Mouse (Mus musculus) heart, adult 9 months (tissue): ENCODE data around the gene Nploc4.
"Not testable (repeated sequence)": the region's sequence is repeated elsewhere in the genome, so short reads cannot be mapped to it uniquely, and the experiment has no call there.

Experiments used
- DNase-seq, 2 experiments: peaks; one replicate each; pipeline ENCODE4 v3.0.0; 2022; ENCODE audit warnings: low spot score in 2 of 2

Gene Nploc4

DNA sequence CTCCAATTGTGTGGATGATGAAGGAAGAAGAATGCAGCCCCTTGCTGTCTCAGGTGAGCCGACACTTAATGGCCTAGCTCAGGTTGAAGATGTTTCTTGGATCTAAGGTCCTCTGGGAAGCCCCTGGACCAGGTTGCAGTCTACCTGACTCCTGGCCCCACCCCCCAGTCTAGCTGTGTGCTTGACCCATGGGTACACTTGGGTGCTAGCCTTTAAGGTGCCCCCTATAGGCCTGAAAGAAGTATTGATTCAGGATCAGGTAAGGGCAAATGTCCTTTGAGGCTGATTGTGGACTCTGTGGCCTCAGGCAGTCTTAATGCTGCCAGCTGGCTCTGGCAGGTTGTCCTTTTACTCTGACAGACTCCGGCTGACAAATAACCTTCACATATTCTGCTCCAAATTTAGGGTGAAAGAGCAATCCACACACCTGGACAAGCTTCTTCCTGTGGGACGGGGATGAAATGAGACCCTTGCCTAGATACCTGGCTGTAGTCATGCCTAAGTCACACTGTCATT lies 5.3 kb upstream of the Nploc4 start:
- DNase-seq = no peak

- DNase-seq = no peak
Observed at GRCm38 (mm10) chr11:120442344-120442743, 4.8 kb upstream of the Nploc4 start, which contains the start of gene Tspan10. Tspan10 (plus strand) TSS chr11:120442644.

GRCm38 (mm10) chr11:120437857-120438385 lies 413 bp upstream of the Nploc4 start:
- DNase-seq = no peak

DNA sequence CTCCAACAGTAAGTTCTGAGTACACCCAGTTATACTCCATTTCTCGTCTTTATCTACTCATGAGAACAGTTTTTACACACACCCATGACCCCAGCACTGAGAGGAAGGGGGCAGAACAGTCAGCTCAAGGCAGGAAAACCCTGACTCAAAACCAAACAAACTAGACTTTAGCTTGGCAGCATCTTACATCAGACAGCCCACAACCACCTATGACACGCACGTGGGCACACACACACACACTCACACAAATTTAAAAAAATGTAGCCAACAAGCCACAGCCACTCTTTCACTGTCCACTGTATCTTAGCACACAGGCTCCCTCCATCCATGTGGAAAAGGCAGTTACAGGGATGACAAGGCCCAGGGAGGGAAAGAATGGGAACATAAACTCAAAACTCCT lies 10.8 kb downstream of the Nploc4 start:
- no peak for DNase-seq

- peak in 1 of 2 experiments; percentile 60 for DNase-seq
Observed at GRCm38 (mm10) chr11:120423569-120424295, 13.8 kb downstream of the Nploc4 start.

DNA sequence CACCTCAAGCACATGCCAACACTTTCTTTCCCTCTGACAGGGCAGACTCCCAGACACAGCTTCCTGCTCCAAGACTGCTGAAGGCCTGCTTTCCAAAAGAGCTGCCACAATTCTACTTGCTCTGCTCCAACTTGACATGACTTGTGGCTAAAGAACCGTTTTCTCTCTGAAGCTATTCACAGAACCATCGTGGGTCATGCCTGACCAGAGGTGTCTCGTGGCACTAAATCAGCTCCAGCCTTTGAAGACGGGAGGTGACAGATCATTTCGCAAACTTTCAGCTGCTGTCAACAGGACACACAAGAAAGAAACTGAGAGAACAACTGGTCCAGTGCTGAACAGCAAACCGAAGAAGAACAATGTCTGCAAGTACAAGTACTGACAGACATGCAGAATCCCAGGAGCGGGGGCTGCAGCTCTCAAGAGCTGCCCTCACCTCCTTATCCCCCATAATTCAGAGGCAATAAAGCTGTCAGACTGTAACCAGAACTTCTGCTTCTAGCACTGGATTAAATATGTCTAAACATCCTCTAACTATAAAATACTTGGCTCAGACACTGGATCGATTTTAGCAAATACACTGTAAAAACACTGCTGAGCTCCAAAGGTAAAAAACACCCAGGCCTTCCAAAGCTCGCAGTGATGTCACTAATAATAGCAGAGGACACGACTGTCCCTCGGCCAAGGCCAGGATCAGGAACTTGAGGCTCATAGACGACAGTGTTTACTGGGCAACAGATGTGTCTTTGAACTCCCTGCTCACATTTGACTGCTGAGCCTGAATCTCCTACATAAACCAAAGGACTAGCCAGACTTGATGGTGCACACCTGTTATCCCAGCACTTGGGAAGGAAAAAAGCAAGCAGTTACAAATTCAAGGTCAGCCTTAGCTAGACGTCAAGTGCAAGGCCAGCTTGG lies 14.6 kb downstream of the Nploc4 start:
- no peak for DNase-seq

- no peak for DNase-seq
Observed at GRCm38 (mm10) chr11:120418592-120418991, 18.9 kb downstream of the Nploc4 start.

GRCm38 (mm10) chr11:120417852-120418251 lies 19.7 kb downstream of the Nploc4 start:
- no peak for DNase-seq

DNA sequence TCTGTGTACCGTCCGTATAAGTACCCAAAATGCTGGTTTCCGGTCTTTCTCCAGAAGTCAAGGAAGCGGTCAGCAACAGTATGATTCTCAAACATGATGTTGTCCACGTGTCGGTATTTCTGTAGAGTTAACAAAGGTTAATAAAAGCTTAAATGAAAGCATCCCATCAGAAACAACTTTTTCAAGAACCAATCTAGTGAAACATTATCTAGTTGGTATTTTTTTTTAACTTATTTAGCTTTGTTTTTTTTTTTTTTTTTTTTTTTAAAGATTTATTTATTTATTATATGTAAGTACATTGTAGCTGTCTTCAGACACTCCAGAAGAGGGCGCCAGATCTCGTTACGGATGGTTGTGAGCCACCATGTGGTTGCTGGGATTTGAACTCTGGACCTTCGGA lies 23.9 kb downstream of the Nploc4 start:
- not testable (repeated sequence) for DNase-seq

DNA sequence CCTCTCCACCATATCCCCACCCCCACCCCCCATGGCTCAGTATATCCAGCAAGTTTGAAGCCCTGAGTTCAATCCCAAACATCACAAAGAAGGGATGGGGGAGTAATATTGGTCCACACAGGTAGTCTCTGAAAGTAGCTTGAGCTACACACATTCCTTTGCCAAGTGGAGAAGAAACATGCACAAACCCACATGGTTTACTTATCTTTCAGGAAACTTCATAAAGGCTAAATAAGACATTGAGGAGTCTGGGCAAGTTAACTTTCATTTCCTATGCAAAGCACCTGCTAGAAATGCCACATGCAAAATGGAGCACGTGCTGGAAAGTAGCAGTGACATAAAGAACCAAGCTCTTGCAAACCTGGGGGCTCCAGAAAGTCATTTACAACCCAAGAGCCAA lies 31.1 kb downstream of the Nploc4 start:
- DNase-seq = no peak

GRCm38 (mm10) chr11:120405867-120406266 lies 31.6 kb downstream of the Nploc4 start:
- no peak for DNase-seq

DNA sequence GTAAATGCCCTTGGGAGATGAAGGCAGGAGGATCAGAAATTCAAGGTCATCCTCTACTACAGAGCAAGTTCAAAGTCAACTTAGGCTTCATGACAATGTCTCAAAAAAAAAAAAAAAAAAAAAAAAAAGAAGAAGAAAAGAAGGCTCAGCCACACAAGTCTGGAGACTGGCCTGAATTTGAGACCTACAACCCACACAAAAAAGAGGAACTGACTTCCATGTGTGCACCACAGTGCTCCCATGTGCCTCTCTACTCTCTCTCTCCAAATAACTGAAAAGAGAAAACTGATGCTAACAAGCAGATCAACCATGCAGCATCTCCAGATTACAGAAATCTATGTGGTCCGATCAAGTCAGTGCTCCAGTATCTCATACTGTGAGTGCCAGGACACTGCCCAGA lies 32.7 kb downstream of the Nploc4 start:
- DNase-seq = no peak

DNA sequence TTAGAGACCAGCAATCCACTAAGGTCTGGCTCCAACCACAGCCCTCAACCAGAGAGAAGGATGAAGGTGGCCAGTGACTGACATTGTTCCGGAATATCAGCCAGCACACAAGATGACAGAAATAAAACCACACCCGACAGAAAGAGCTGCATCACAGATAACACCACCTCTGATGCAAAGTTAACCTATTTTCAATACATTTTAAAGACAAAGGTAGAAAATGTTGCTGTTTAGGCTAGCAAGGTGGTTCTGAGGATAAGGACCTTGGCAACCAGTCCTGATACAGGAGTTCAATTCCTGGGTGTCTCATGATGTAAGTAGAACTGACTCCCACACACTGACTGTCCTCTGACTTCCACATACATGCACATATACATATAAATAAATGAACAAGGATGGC lies 38.2 kb downstream of the Nploc4 start:
- DNase-seq = no peak

GRCm38 (mm10) chr11:120397602-120398001 lies 39.9 kb downstream of the Nploc4 start:
- DNase-seq = no peak

- no peak for DNase-seq
Observed at GRCm38 (mm10) chr11:120395661-120396060, 41.8 kb downstream of the Nploc4 start.

DNA sequence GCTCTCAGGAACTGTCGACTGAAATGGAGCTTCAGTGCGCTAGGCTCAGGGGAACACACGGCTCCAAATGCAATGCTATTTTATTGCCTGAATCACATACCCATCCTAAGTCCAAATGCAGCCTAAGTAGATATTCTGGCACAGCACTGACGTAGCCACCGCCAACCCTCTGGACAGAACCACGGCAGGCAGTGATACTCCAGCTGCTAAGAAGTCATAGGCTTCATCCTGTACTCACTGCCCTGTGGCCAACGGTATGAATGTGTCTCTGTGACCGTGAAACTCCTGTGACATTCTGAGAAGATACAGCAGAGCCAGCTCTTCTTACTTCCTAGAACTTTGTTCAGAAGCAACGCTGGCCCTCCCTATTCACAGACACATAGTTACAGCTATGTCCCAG lies 48.9 kb downstream of the Nploc4 start:
- no peak for DNase-seq

- DNase-seq = no peak
Observed at GRCm38 (mm10) chr11:120387157-120387556, 50.4 kb downstream of the Nploc4 start.

- DNase-seq = peak in 1 of 2 experiments; percentile 56
Observed at GRCm38 (mm10) chr11:120386632-120387031, 50.9 kb downstream of the Nploc4 start.

GRCm38 (mm10) chr11:120382509-120382908 lies 55.0 kb downstream of the Nploc4 start:
- peak; percentile 51 to 58 for DNase-seq

DNA sequence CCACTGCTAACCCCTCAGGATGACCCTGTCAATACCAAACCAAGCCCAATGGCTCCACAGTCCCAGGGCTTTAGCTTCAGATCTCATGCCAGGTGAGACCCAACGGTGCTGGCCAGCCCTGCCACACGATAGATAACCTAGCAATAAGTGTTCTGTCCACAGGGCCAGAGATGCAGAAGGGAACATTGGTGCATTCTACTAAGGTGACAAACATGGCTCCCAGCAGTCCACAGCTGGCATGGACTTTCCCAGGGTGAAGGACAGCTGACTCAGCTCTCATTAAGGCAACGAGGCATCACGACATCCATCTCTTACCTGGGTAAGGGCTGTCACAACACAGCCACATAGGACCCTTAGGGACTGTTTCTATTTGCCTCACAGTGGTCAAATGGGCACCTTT lies 56.4 kb downstream of the Nploc4 start:
- no peak for DNase-seq

- DNase-seq = no peak
Observed at GRCm38 (mm10) chr11:120380271-120380670, 57.2 kb downstream of the Nploc4 start.
